Mouse (Mus musculus) liver, embryonic 13.5 days (tissue): ENCODE measurements around the gene Gtf2ird2. TPM values are rescaled to one million over a fixed set of nuclear protein-coding genes. Genes with fewer than 3 reads are reported as not detected.

Source experiments
- ATAC-seq: fragments of 200-750 bp; cut with Nextera tagmentation; 2 replicates; pipeline ENCODE4 v1.8.0; 2017; ENCODE audit warnings: low read depth, mild to moderate bottlenecking, moderate number of reproducible peaks, moderate library complexity
- DNase-seq: peaks from one replicate; pipeline ENCODE4 v3.0.0; 2022
- H3K27ac ChIP-seq: fragments of 300-500 bp; sonication (generic); 2 replicates; pipeline ENCODE4 v1.5.1; 2015; ENCODE audit warnings: moderate library complexity, mild to moderate bottlenecking, inconsistent platforms
- H3K27me3 ChIP-seq: fragments of 300-500 bp; sonication (generic); 2 replicates; pipeline ENCODE4 v1.6.1; 2015; ENCODE audit warnings: mild to moderate bottlenecking, inconsistent platforms
- H3K36me3 ChIP-seq: fragments of 300-500 bp; sonication (generic); 2 replicates; pipeline ENCODE4 v1.6.1; 2015; ENCODE audit warnings: mild to moderate bottlenecking, inconsistent platforms
- H3K4me1 ChIP-seq: fragments of 300-500 bp; sonication (generic); replicated peaks from 2 replicates; pipeline ENCODE4 v1.6.1; 2015; ENCODE audit warnings: inconsistent platforms
- H3K4me2 ChIP-seq: fragments of 300-500 bp; sonication (generic); 2 replicates; pipeline ENCODE4 v1.6.1; 2015; ENCODE audit warnings: inconsistent platforms, mild to moderate bottlenecking, moderate library complexity
- H3K4me3 ChIP-seq: fragments of 300-500 bp; sonication (generic); replicated peaks from 2 replicates; pipeline ENCODE4 v1.5.1; 2015; ENCODE audit warnings: mild to moderate bottlenecking, inconsistent platforms
- H3K9ac ChIP-seq: fragments of 300-500 bp; sonication (generic); 2 replicates; pipeline ENCODE4 v1.6.1; 2015; ENCODE audit warnings: mild to moderate bottlenecking, inconsistent platforms
- H3K9me3 ChIP-seq: fragments of 300-500 bp; sonication (generic); replicated peaks from 2 replicates; pipeline ENCODE4 v1.6.1; 2016; ENCODE audit warnings: inconsistent platforms
- WGBS: fragments of 180-500 bp; shearing (Covaris S2); methylation state at CpG from one replicate; pipeline ENCODE4 v1.1.7; 2015; ENCODE audit not compliant: insufficient replicate concordance; 5-methylcytosine and 5-hydroxymethylcytosine counted together
- polyA plus RNA-seq: library from polyadenylated mRNA; unstranded; fragments of >200 nt; fragmentation: Nextera tagmentation; extraction: Ambion mirVana; gene quantifications from 2 replicates; pipeline ENCODE4 v1.2.1, GENCODE M21; 2015

Gtf2ird2 gene
- polyA plus RNA-seq = 1.5 and 2.5 TPM in 2 replicates

DNA sequence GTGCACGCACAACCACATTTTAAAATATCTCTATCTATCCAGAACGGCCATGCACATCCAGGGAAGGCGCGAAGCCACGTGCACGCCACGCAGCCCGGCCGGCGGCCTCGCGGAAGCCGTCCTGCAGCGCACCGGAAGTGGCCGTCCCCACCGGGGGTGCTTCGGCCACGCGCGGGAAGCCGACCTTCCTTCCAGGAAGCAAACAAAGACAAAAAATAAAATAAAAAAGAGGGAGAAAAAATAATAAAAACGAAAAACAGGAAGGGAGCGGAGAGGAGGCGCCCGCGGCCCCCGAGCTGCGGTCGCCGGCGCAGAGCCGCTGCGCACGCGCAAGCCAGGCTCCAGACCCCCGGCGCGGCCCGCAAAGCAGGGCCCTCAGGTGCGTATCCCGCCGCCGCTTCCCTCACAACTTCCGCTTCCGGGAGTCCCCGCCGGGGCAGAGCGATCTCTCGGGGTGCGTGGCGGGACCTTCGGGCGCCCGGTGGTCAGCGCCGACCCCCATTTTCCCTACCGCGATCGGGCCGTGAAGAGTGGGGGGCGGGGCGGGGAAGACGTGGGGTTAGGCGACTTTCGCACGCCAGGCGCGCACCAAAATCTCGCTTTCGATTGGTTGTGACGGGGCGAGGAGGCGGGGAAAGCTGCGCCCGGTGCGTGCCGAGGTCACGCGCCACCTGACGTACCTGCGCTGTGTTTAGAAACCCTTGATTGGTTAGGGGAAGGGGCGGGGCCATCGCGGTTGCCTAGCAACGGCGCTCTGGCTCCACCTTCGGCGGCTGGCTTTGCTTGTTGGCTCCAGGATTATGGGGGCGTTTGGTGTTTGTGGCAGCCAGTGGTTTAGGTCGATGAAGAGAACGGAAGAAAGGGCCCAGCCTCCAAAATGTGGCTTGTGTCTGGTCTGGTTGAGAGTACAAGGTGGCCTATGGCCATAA is at the start of gene Gtf2ird2:
Gene Gtf2ird2 (plus strand): TSS at position 140 of the 929 bp plus-strand sequence.
- H3K9me3 ChIP-seq = no peaks in the 10 kb centered on the region
- peak within 1 kb of the TSS; percentile 95 for H3K4me2 ChIP-seq
- peak; percentile 92 for ATAC-seq
- H3K36me3 ChIP-seq = no peaks in the 10 kb centered on the region
- peak within 1 kb of the TSS; percentile 78 for H3K4me3 ChIP-seq
- peak within 1 kb of the TSS; percentile 83 for H3K9ac ChIP-seq
- WGBS = under 1% methylated on average over 90 of the region's 92 CpGs
- H3K27me3 ChIP-seq = no peaks in the 10 kb centered on the region
- H3K4me1 ChIP-seq = peaks cover 34% of the 10 kb centered on the region
- DNase-seq = peak; percentile 98
- H3K27ac ChIP-seq = peak within 1 kb of the TSS; percentile 86

- WGBS = 81% methylated on average over 12 of the region's 12 CpGs
- no peak overlapping the region for H3K27ac ChIP-seq
- H3K4me3 ChIP-seq = no peak overlapping the region
- no peak for DNase-seq
- no peaks in the 10 kb centered on the region for H3K27me3 ChIP-seq
- H3K4me1 ChIP-seq = no peaks in the 10 kb centered on the region
- H3K36me3 ChIP-seq = no peaks in the 10 kb centered on the region
- no peak overlapping the region for H3K4me2 ChIP-seq
- no peak overlapping the region for H3K9ac ChIP-seq
- ATAC-seq = no peak
- no peaks in the 10 kb centered on the region for H3K9me3 ChIP-seq
Observed at GRCm38 (mm10) chr5:134136022-134136421, 47.8 kb upstream of the Gtf2ird2 start.

DNA sequence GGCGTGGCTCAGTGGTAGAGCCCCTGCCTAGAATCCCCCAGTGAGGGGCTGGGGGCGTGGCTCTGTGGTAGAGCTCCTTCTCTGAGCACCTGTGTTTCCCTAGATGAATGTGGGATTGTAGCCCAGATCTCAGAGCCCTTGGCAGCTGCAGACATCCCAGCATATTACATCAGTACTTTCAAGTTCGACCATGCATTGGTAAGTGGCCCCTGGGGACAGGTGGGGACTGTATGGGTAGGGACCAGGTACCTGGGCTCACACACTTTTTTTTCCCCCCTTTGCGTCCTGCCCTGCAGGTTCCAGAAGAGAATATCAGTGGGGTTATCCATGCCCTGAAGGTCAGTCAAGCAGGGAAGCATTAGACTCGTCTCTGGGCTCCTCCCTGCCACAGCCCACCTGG is 45.9 kb upstream of the Gtf2ird2 start:
- ATAC-seq (no peak), DNase-seq (no peak)
- no peak overlapping the region for H3K4me3 ChIP-seq
- no peak overlapping the region for H3K4me2 ChIP-seq
- no peak overlapping the region for H3K27ac ChIP-seq
- no peaks in the 10 kb centered on the region for H3K4me1 ChIP-seq
- H3K9me3 ChIP-seq = no peaks in the 10 kb centered on the region
- no peaks in the 10 kb centered on the region for H3K36me3 ChIP-seq
- WGBS = 63% methylated on average over 5 of the region's 5 CpGs
- no peak overlapping the region for H3K9ac ChIP-seq
- no peaks in the 10 kb centered on the region for H3K27me3 ChIP-seq

- no peak overlapping the region for H3K4me3 ChIP-seq
- no peaks in the 10 kb centered on the region for H3K27me3 ChIP-seq
- DNase-seq (no peak), ATAC-seq (no peak)
- no peaks in the 10 kb centered on the region for H3K4me1 ChIP-seq
- no peak overlapping the region for H3K9ac ChIP-seq
- H3K9me3 ChIP-seq = no peaks in the 10 kb centered on the region
- no peaks in the 10 kb centered on the region for H3K36me3 ChIP-seq
- WGBS = 75% methylated on average over 6 of the region's 6 CpGs
- no peak overlapping the region for H3K4me2 ChIP-seq
- H3K27ac ChIP-seq = no peak overlapping the region
Observed at GRCm38 (mm10) chr5:134139429-134139828, 44.4 kb upstream of the Gtf2ird2 start.

GRCm38 (mm10) chr5:134141236-134141635 is 42.6 kb upstream of the Gtf2ird2 start:
- no peak for ATAC-seq
- Histone ChIP-seq H3K27me3 (no peaks in the 10 kb centered on the region), H3K9me3 (no peaks in the 10 kb centered on the region), H3K4me1 (no peaks in the 10 kb centered on the region), H3K4me3 (no peak overlapping the region), H3K9ac (no peak overlapping the region), H3K27ac (no peak overlapping the region), H3K4me2 (no peak overlapping the region), H3K36me3 (no peaks in the 10 kb centered on the region)
- WGBS = 63% methylated on average over 7 of the region's 7 CpGs
- DNase-seq = no peak

- Histone ChIP-seq H3K9ac (no peak overlapping the region), H3K4me1 (no peaks in the 10 kb centered on the region), H3K9me3 (no peaks in the 10 kb centered on the region), H3K4me3 (no peak overlapping the region), H3K4me2 (0 out of 2 replicates have a peak overlapping the region, but pooled peaks have one; percentile 14), H3K27me3 (no peaks in the 10 kb centered on the region), H3K36me3 (0 out of 2 replicates have a peak, but pooled peaks cover 8% of the 10 kb centered on the region), H3K27ac (no peak overlapping the region)
- ATAC-seq (no peak), DNase-seq (peak; percentile 6)
- 36% methylated on average over 11 of the region's 11 CpGs for WGBS
Observed at GRCm38 (mm10) chr5:134142381-134142780, 41.4 kb upstream of the Gtf2ird2 start.

GRCm38 (mm10) chr5:134144986-134145385 is 38.8 kb upstream of the Gtf2ird2 start:
- no peak for ATAC-seq
- peaks cover 27% of the 10 kb centered on the region for H3K36me3 ChIP-seq
- H3K27ac ChIP-seq = no peak overlapping the region
- H3K4me3 ChIP-seq = no peak overlapping the region
- H3K9ac ChIP-seq = no peak overlapping the region
- no peaks in the 10 kb centered on the region for H3K4me1 ChIP-seq
- H3K9me3 ChIP-seq = no peaks in the 10 kb centered on the region
- 81% methylated on average over 8 of the region's 8 CpGs for WGBS
- no peaks in the 10 kb centered on the region for H3K27me3 ChIP-seq
- H3K4me2 ChIP-seq = no peak overlapping the region
- DNase-seq = no peak

- Histone ChIP-seq H3K4me1 (no peaks in the 10 kb centered on the region), H3K27ac (no peak overlapping the region), H3K9ac (no peak overlapping the region), H3K27me3 (no peaks in the 10 kb centered on the region), H3K4me2 (no peak overlapping the region), H3K4me3 (no peak overlapping the region), H3K36me3 (peaks cover 47% of the 10 kb centered on the region), H3K9me3 (no peaks in the 10 kb centered on the region)
- 78% methylated on average over 10 of the region's 10 CpGs for WGBS
- ATAC-seq (no peak), DNase-seq (no peak)
Observed at GRCm38 (mm10) chr5:134147194-134147753, 36.5 kb upstream of the Gtf2ird2 start.

- peaks cover 54% of the 10 kb centered on the region for H3K36me3 ChIP-seq
- WGBS = 82% methylated on average over 4 of the region's 4 CpGs
Observed at GRCm38 (mm10) chr5:134148153-134148552, 35.7 kb upstream of the Gtf2ird2 start.

DNA sequence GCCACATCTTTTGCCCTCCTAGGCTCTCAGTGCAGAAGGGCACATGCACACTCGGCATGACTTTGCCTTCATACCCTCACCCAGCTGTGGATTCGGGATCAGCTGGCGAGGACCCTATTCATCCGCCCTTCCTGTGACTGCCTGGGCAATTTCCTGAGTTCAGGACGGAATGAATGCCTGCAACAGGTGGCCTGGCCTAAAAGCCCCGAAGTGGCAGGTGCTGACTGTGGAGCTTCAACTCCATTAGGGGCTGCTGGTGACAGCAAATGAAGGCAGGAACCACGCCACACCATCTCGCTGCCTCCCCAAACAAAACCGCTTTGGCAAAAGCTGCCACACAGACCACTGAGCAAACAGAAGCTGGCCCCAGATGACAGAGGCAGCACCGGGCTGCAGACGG is 31.9 kb upstream of the Gtf2ird2 start:
- WGBS = 75% methylated on average over 11 of the region's 11 CpGs
- no peak overlapping the region for H3K4me3 ChIP-seq
- H3K9me3 ChIP-seq = no peaks in the 10 kb centered on the region

More at GRCm38 (mm10) chr5:134148153-134148552, 35.7 kb upstream of the Gtf2ird2 start:
- Histone ChIP-seq H3K4me1 (no peaks in the 10 kb centered on the region), H3K9ac (no peak overlapping the region), H3K4me3 (no peak overlapping the region), H3K4me2 (no peak overlapping the region), H3K27me3 (no peaks in the 10 kb centered on the region), H3K9me3 (no peaks in the 10 kb centered on the region), H3K27ac (no peak overlapping the region)
- DNase-seq (no peak), ATAC-seq (no peak)

GRCm38 (mm10) chr5:134155916-134156466 is 27.8 kb upstream of the Gtf2ird2 start:
- no peak overlapping the region for H3K4me3 ChIP-seq
- no peaks in the 10 kb centered on the region for H3K9me3 ChIP-seq
- H3K36me3 ChIP-seq = peaks cover 83% of the 10 kb centered on the region
- H3K27ac ChIP-seq = no peak overlapping the region
- H3K4me2 ChIP-seq = no peak overlapping the region
- 68% methylated on average over 7 of the region's 7 CpGs for WGBS
- H3K9ac ChIP-seq = no peak overlapping the region
- H3K27me3 ChIP-seq = no peaks in the 10 kb centered on the region
- ATAC-seq = no peak
- no peak for DNase-seq
- no peaks in the 10 kb centered on the region for H3K4me1 ChIP-seq

More for the DNA sequence above, 31.9 kb upstream of the Gtf2ird2 start:
- no peaks in the 10 kb centered on the region for H3K4me1 ChIP-seq
- DNase-seq (no peak), ATAC-seq (no peak)
- H3K9ac ChIP-seq = no peak overlapping the region
- H3K4me2 ChIP-seq = no peak overlapping the region
- H3K27ac ChIP-seq = no peak overlapping the region
- H3K27me3 ChIP-seq = no peaks in the 10 kb centered on the region
- peaks cover 80% of the 10 kb centered on the region for H3K36me3 ChIP-seq
